Mouse (Mus musculus): ENCODE data around the gene Ano10.

Ano10 gene

GRCm38 (mm10) chr9:122126790-122127189 is 167.4 kb downstream of the Ano10 start:
- no peak for DNase-seq (ENCODE audit: low read depth, low spot score)
